Mouse (Mus musculus): ENCODE data around the gene Myom1. TPM values are rescaled to one million over a fixed set of nuclear protein-coding genes. Genes with fewer than 3 reads are reported as not detected.

The Myom1 gene
- polyA plus RNA-seq, 1 experiment from 2014 or later: 5.5 TPM

GRCm38 (mm10) chr17:71092341-71092740 lies 89.9 kb downstream of the Myom1 start:
- no peak overlapping the region for H3K9ac ChIP-seq
- H3K36me3 ChIP-seq: no peaks in the 10 kb centered on the region
- 91% methylated on average over 4 of the region's 4 CpGs for WGBS
- H3K27ac ChIP-seq: no peak overlapping the region
- H3K4me2 ChIP-seq: no peak overlapping the region
- H3K4me1 ChIP-seq: peaks cover 6% of the 10 kb centered on the region; the same call in 1 of the 2 replicates
- ATAC-seq (ENCODE audit: insufficient number of reproducible peaks, insufficient read depth, low FRiP score, low TSS enrichment, low read depth): no peak
- no peak overlapping the region for H3K4me3 ChIP-seq
- H3K27me3 ChIP-seq: no peaks in the 10 kb centered on the region
- no peaks in the 10 kb centered on the region for H3K9me3 ChIP-seq

- no peak overlapping the region for H3K4me3 ChIP-seq
- no peak for ATAC-seq (ENCODE audit: insufficient number of reproducible peaks, insufficient read depth, low FRiP score, low TSS enrichment, low read depth)
- no peaks in the 10 kb centered on the region for H3K36me3 ChIP-seq
- H3K4me2 ChIP-seq: no peak overlapping the region
- no peaks in the 10 kb centered on the region for H3K9me3 ChIP-seq
- H3K27me3 ChIP-seq: no peaks in the 10 kb centered on the region
- no peak overlapping the region for H3K9ac ChIP-seq
- WGBS: 59% methylated on average over 5 of the region's 5 CpGs
- H3K27ac ChIP-seq: no peak overlapping the region
- H3K4me1 ChIP-seq: peaks cover 6% of the 10 kb centered on the region; the same call in 1 of the 2 replicates
Measured at GRCm38 (mm10) chr17:71093793-71094192, 91.4 kb downstream of the Myom1 start.

GRCm38 (mm10) chr17:71094438-71094837 lies 92.0 kb downstream of the Myom1 start:
- H3K27me3 ChIP-seq: no peaks in the 10 kb centered on the region
- H3K9ac ChIP-seq: no peak overlapping the region
- peaks cover 6% of the 10 kb centered on the region; the same call in 1 of the 2 replicates for H3K4me1 ChIP-seq
- H3K36me3 ChIP-seq: no peaks in the 10 kb centered on the region
- 48% methylated on average over 3 of the region's 3 CpGs for WGBS
- no peaks in the 10 kb centered on the region for H3K9me3 ChIP-seq
- H3K4me2 ChIP-seq: no peak overlapping the region
- no peak for ATAC-seq (ENCODE audit: insufficient number of reproducible peaks, insufficient read depth, low FRiP score, low TSS enrichment, low read depth)
- no peak overlapping the region for H3K27ac ChIP-seq
- no peak overlapping the region for H3K4me3 ChIP-seq

- no peak for ATAC-seq (ENCODE audit: insufficient number of reproducible peaks, insufficient read depth, low FRiP score, low TSS enrichment, low read depth)
- H3K27ac ChIP-seq: no peak overlapping the region
- WGBS: 79% methylated on average over 8 of the region's 8 CpGs
Measured at GRCm38 (mm10) chr17:71096557-71097208, 94.2 kb downstream of the Myom1 start.

GRCm38 (mm10) chr17:71097209-71097597 lies 94.8 kb downstream of the Myom1 start:
- Histone ChIP-seq H3K27ac (no peak overlapping the region), H3K4me1 (peaks cover 11% of the 10 kb centered on the region), H3K27me3 (no peaks in the 10 kb centered on the region), H3K4me2 (no peak overlapping the region), H3K36me3 (no peaks in the 10 kb centered on the region), H3K4me3 (no peak overlapping the region), H3K9me3 (no peaks in the 10 kb centered on the region), H3K9ac (no peak overlapping the region)
- WGBS: 59% methylated on average over 6 of the region's 6 CpGs
- no peak for ATAC-seq (ENCODE audit: insufficient number of reproducible peaks, insufficient read depth, low FRiP score, low TSS enrichment, low read depth)

More at GRCm38 (mm10) chr17:71096557-71097208, 94.2 kb downstream of the Myom1 start:
- Histone ChIP-seq H3K4me1 (peaks cover 6% of the 10 kb centered on the region), H3K36me3 (no peaks in the 10 kb centered on the region), H3K27me3 (no peaks in the 10 kb centered on the region), H3K9me3 (no peaks in the 10 kb centered on the region), H3K4me2 (no peak overlapping the region), H3K9ac (no peak overlapping the region), H3K4me3 (no peak overlapping the region)

GRCm38 (mm10) chr17:71098606-71099005 lies 96.2 kb downstream of the Myom1 start:
- ATAC-seq (ENCODE audit: insufficient number of reproducible peaks, insufficient read depth, low FRiP score, low TSS enrichment, low read depth): no peak
- no peak overlapping the region for H3K4me2 ChIP-seq
- no peak overlapping the region for H3K9ac ChIP-seq
- H3K27ac ChIP-seq: no peak overlapping the region
- H3K9me3 ChIP-seq: no peaks in the 10 kb centered on the region
- H3K4me1 ChIP-seq: peaks cover 18% of the 10 kb centered on the region
- no peaks in the 10 kb centered on the region for H3K36me3 ChIP-seq
- H3K4me3 ChIP-seq: no peak overlapping the region
- WGBS: 93% methylated on average over 3 of the region's 3 CpGs
- H3K27me3 ChIP-seq: no peaks in the 10 kb centered on the region

GRCm38 (mm10) chr17:71102571-71103551 lies 100.4 kb downstream of the Myom1 start:
- no peak overlapping the region for H3K9ac ChIP-seq
- peak overlapping the region; percentile 78 for H3K27ac ChIP-seq
- WGBS: 10% methylated on average over 17 of the region's 17 CpGs

GRCm38 (mm10) chr17:71105297-71105696 lies 102.9 kb downstream of the Myom1 start:
- H3K9ac ChIP-seq: no peak overlapping the region
- WGBS: 91% methylated on average over 7 of the region's 7 CpGs
- ATAC-seq (ENCODE audit: insufficient number of reproducible peaks, insufficient read depth, low FRiP score, low TSS enrichment, low read depth): no peak
- peaks cover 20% of the 10 kb centered on the region for H3K4me1 ChIP-seq
- no peak overlapping the region for H3K4me3 ChIP-seq
- no peaks in the 10 kb centered on the region for H3K27me3 ChIP-seq
- no peaks in the 10 kb centered on the region for H3K36me3 ChIP-seq
- H3K4me2 ChIP-seq: no peak overlapping the region
- H3K27ac ChIP-seq: no peak overlapping the region
- H3K9me3 ChIP-seq: no peaks in the 10 kb centered on the region

More at GRCm38 (mm10) chr17:71102571-71103551, 100.4 kb downstream of the Myom1 start:
- H3K9me3 ChIP-seq: no peaks in the 10 kb centered on the region
- H3K36me3 ChIP-seq: no peaks in the 10 kb centered on the region
- H3K27me3 ChIP-seq: no peaks in the 10 kb centered on the region
- no peak overlapping the region for H3K4me3 ChIP-seq
- ATAC-seq (ENCODE audit: insufficient number of reproducible peaks, insufficient read depth, low FRiP score, low TSS enrichment, low read depth): peak; percentile 83
- peaks cover 20% of the 10 kb centered on the region for H3K4me1 ChIP-seq
- H3K4me2 ChIP-seq: peak overlapping the region; percentile 22

GRCm38 (mm10) chr17:71106250-71106649 lies 103.8 kb downstream of the Myom1 start:
- Histone ChIP-seq H3K4me1 (peaks cover 24% of the 10 kb centered on the region), H3K9ac (no peak overlapping the region), H3K27me3 (no peaks in the 10 kb centered on the region), H3K9me3 (no peaks in the 10 kb centered on the region), H3K4me3 (no peak overlapping the region), H3K4me2 (no peak overlapping the region), H3K27ac (no peak overlapping the region), H3K36me3 (no peaks in the 10 kb centered on the region)
- 48% methylated on average over 8 of the region's 8 CpGs for WGBS
- no peak for ATAC-seq (ENCODE audit: insufficient number of reproducible peaks, insufficient read depth, low FRiP score, low TSS enrichment, low read depth)

- H3K27ac ChIP-seq: no peak overlapping the region; the same call in 1 of the 2 replicates
- no peak overlapping the region for H3K9ac ChIP-seq
- peaks cover 18% of the 10 kb centered on the region for H3K4me1 ChIP-seq
- WGBS: 22% methylated on average over 6 of the region's 6 CpGs
- no peaks in the 10 kb centered on the region for H3K36me3 ChIP-seq
- H3K4me3 ChIP-seq: no peak overlapping the region
- no peaks in the 10 kb centered on the region for H3K9me3 ChIP-seq
- ATAC-seq (ENCODE audit: insufficient number of reproducible peaks, insufficient read depth, low FRiP score, low TSS enrichment, low read depth): no peak
- no peak overlapping the region for H3K4me2 ChIP-seq
- no peaks in the 10 kb centered on the region for H3K27me3 ChIP-seq
Measured at GRCm38 (mm10) chr17:71110753-71111265, 108.4 kb downstream of the Myom1 start.

GRCm38 (mm10) chr17:71112689-71113088 lies 110.3 kb downstream of the Myom1 start:
- Histone ChIP-seq H3K9me3 (no peaks in the 10 kb centered on the region), H3K36me3 (no peaks in the 10 kb centered on the region), H3K4me2 (no peak overlapping the region), H3K27me3 (no peaks in the 10 kb centered on the region), H3K4me3 (no peak overlapping the region), H3K4me1 (peaks cover 14% of the 10 kb centered on the region; the same call in 1 of the 2 replicates), H3K27ac (no peak overlapping the region), H3K9ac (no peak overlapping the region)
- ATAC-seq (ENCODE audit: insufficient number of reproducible peaks, insufficient read depth, low FRiP score, low TSS enrichment, low read depth): no peak
- WGBS: 79% methylated on average over 3 of the region's 3 CpGs
